Mouse (Mus musculus): ENCODE data around the gene Ptpdc1. TPM values are rescaled to one million over a fixed set of nuclear protein-coding genes. Genes with fewer than 3 reads are reported as not detected.

Ptpdc1 gene
- polyA plus RNA-seq, 1 experiment from 2014 or later, result 13.7 TPM

GRCm38 (mm10) chr13:48603296-48603695 is 22.2 kb downstream of the Ptpdc1 start:
- no peak for DNase-seq
- Histone ChIP-seq H3K27me3 (ENCODE audit: insufficient read depth, low read length) (no peaks in the 10 kb centered on the region), H3K4me1 (ENCODE audit: insufficient read depth) (no peaks in the 10 kb centered on the region; the same call in 1 of the 2 replicates), H3K36me3 (ENCODE audit: insufficient read depth) (no peaks in the 10 kb centered on the region), H3K4me2 (no peak overlapping the region), H3K27ac (ENCODE audit: low read depth) (no peak overlapping the region), H3K9ac (no peak overlapping the region), H3K9me3 (ENCODE audit: low read depth, low read length) (no peaks in the 10 kb centered on the region), H3K4me3 (ENCODE audit: low read depth, low read length) (no peak overlapping the region)
- 79% methylated on average over 3 of the region's 3 CpGs for WGBS
- no peak for ATAC-seq (ENCODE audit: insufficient read depth)
- TF ChIP-seq CTCF (IDR thresholded peaks at IDR 0.05; ENCODE audit: low read depth), result no peak

- 68% methylated on average over 7 of the region's 7 CpGs for WGBS
- H3K27me3 ChIP-seq (ENCODE audit: insufficient read depth, low read length), result no peaks in the 10 kb centered on the region
- peaks cover 20% of the 10 kb centered on the region; the same call in 1 of the 2 replicates for H3K36me3 ChIP-seq (ENCODE audit: insufficient read depth)
- H3K4me3 ChIP-seq (ENCODE audit: low read depth, low read length), result no peak overlapping the region
- DNase-seq (no peak), ATAC-seq (ENCODE audit: insufficient read depth) (no peak)
- no peaks in the 10 kb centered on the region for H3K4me1 ChIP-seq (ENCODE audit: insufficient read depth)
- TF ChIP-seq CTCF (IDR thresholded peaks at IDR 0.05; ENCODE audit: low read depth), result no peak
- no peaks in the 10 kb centered on the region for H3K9me3 ChIP-seq (ENCODE audit: low read depth, low read length)
- H3K9ac ChIP-seq, result no peak overlapping the region
- no peak overlapping the region for H3K27ac ChIP-seq (ENCODE audit: low read depth)
- H3K4me2 ChIP-seq, result no peak overlapping the region
Measured at GRCm38 (mm10) chr13:48594605-48595004, 30.9 kb downstream of the Ptpdc1 start.

- 79% methylated on average over 10 of the region's 10 CpGs for WGBS
- no peak for TF ChIP-seq CTCF (IDR thresholded peaks at IDR 0.05; ENCODE audit: low read depth)
- H3K9me3 ChIP-seq (ENCODE audit: low read depth, low read length), result no peaks in the 10 kb centered on the region
- no peaks in the 10 kb centered on the region for H3K27me3 ChIP-seq (ENCODE audit: insufficient read depth, low read length)
- no peak overlapping the region for H3K4me2 ChIP-seq
- DNase-seq (no peak), ATAC-seq (ENCODE audit: insufficient read depth) (no peak)
- no peaks in the 10 kb centered on the region for H3K4me1 ChIP-seq (ENCODE audit: insufficient read depth)
- peaks cover 21% of the 10 kb centered on the region; the same call in 1 of the 2 replicates for H3K36me3 ChIP-seq (ENCODE audit: insufficient read depth)
- H3K27ac ChIP-seq (ENCODE audit: low read depth), result no peak overlapping the region
- H3K4me3 ChIP-seq (ENCODE audit: low read depth, low read length), result no peak overlapping the region
- no peak overlapping the region for H3K9ac ChIP-seq
Measured at GRCm38 (mm10) chr13:48594031-48594430, 31.4 kb downstream of the Ptpdc1 start.

GRCm38 (mm10) chr13:48593181-48593580 is 32.3 kb downstream of the Ptpdc1 start:
- Histone ChIP-seq H3K27ac (ENCODE audit: low read depth) (no peak overlapping the region), H3K4me1 (ENCODE audit: insufficient read depth) (no peaks in the 10 kb centered on the region), H3K36me3 (ENCODE audit: insufficient read depth) (peaks cover 21% of the 10 kb centered on the region; the same call in 1 of the 2 replicates), H3K4me3 (ENCODE audit: low read depth, low read length) (no peak overlapping the region), H3K9ac (no peak overlapping the region), H3K27me3 (ENCODE audit: insufficient read depth, low read length) (no peaks in the 10 kb centered on the region), H3K4me2 (no peak overlapping the region), H3K9me3 (ENCODE audit: low read depth, low read length) (no peaks in the 10 kb centered on the region)
- TF ChIP-seq CTCF (IDR thresholded peaks at IDR 0.05; ENCODE audit: low read depth), result no peak
- 45% methylated on average over 15 of the region's 15 CpGs for WGBS
- DNase-seq, result peak; percentile 38
- no peak for ATAC-seq (ENCODE audit: insufficient read depth)

DNA sequence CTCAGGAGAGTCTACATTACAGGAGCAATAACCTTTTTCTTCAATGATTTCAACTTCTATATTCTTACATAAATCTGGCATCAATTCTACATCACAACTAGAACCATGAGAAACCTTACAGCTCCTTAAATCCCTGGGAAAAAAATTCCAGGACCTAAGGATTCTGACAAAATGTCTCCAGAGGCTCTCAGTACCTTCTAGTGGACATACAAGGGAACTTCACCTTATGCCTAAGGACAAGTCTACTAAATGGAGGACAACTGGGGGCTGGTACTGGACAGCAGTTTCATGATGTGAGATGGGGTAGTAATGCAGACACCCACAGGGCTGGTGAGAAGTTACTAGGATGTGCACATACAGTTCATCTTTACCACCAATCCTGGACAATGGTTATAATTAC is 34.7 kb downstream of the Ptpdc1 start:
- H3K27me3 ChIP-seq (ENCODE audit: insufficient read depth, low read length), result no peaks in the 10 kb centered on the region
- H3K27ac ChIP-seq (ENCODE audit: low read depth), result no peak overlapping the region
- H3K36me3 ChIP-seq (ENCODE audit: insufficient read depth), result peaks cover 24% of the 10 kb centered on the region; the same call in 1 of the 2 replicates
- no peaks in the 10 kb centered on the region for H3K4me1 ChIP-seq (ENCODE audit: insufficient read depth)
- DNase-seq, result peak; percentile 37
- TF ChIP-seq CTCF (IDR thresholded peaks at IDR 0.05; ENCODE audit: low read depth), result peak; percentile 55
- no peak for ATAC-seq (ENCODE audit: insufficient read depth)
- H3K9me3 ChIP-seq (ENCODE audit: low read depth, low read length), result no peaks in the 10 kb centered on the region
- H3K9ac ChIP-seq, result no peak overlapping the region
- H3K4me3 ChIP-seq (ENCODE audit: low read depth, low read length), result no peak overlapping the region
- H3K4me2 ChIP-seq, result no peak overlapping the region

GRCm38 (mm10) chr13:48587354-48587753 is 38.1 kb downstream of the Ptpdc1 start:
- H3K9me3 ChIP-seq (ENCODE audit: low read depth, low read length), result no peaks in the 10 kb centered on the region
- peak; percentile 21; the same call in 1 of the 2 replicates for ATAC-seq (ENCODE audit: insufficient read depth)
- H3K27me3 ChIP-seq (ENCODE audit: insufficient read depth, low read length), result no peaks in the 10 kb centered on the region
- peak; percentile 37 for DNase-seq
- no peaks in the 10 kb centered on the region for H3K4me1 ChIP-seq (ENCODE audit: insufficient read depth)
- no peak overlapping the region for H3K4me3 ChIP-seq (ENCODE audit: low read depth, low read length)
- H3K27ac ChIP-seq (ENCODE audit: low read depth), result no peak overlapping the region
- no peak for TF ChIP-seq CTCF (IDR thresholded peaks at IDR 0.05; ENCODE audit: low read depth)
- no peak overlapping the region for H3K9ac ChIP-seq
- WGBS, result 56% methylated on average over 11 of the region's 11 CpGs
- H3K4me2 ChIP-seq, result no peak overlapping the region
- peaks cover 31% of the 10 kb centered on the region; the same call in 1 of the 2 replicates for H3K36me3 ChIP-seq (ENCODE audit: insufficient read depth)

DNA sequence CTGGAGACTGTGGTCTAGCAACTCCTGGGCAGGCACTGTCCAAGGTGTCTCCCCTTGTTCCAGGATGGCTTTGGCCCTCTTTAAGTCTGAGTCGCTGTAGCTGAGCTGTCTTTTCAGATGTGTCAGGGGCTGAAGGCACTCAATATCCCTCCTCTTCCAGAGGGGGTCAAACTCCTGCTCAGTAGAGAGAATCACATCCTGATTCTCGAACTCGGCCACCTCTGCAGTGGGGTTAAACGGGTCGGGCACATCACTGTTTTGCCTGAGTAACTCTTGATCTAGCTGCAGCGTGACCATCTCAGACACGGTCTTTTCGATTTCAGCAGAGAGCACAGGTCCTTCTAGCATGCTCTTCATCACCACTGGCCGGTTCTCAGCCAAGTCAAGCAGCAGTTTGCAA is 39.0 kb downstream of the Ptpdc1 start:
- Histone ChIP-seq H3K9ac (no peak overlapping the region), H3K27me3 (ENCODE audit: insufficient read depth, low read length) (no peaks in the 10 kb centered on the region), H3K4me2 (no peak overlapping the region), H3K9me3 (ENCODE audit: low read depth, low read length) (no peaks in the 10 kb centered on the region), H3K4me1 (ENCODE audit: insufficient read depth) (no peaks in the 10 kb centered on the region), H3K4me3 (ENCODE audit: low read depth, low read length) (no peak overlapping the region), H3K27ac (ENCODE audit: low read depth) (no peak overlapping the region), H3K36me3 (ENCODE audit: insufficient read depth) (peaks cover 27% of the 10 kb centered on the region; the same call in 1 of the 2 replicates)
- DNase-seq, result no peak
- WGBS, result 87% methylated on average over 9 of the region's 9 CpGs
- ATAC-seq (ENCODE audit: insufficient read depth), result no peak
- no peak for TF ChIP-seq CTCF (IDR thresholded peaks at IDR 0.05; ENCODE audit: low read depth)

GRCm38 (mm10) chr13:48585786-48586185 is 39.7 kb downstream of the Ptpdc1 start:
- Histone ChIP-seq H3K27me3 (ENCODE audit: insufficient read depth, low read length) (no peaks in the 10 kb centered on the region), H3K36me3 (ENCODE audit: insufficient read depth) (peaks cover 23% of the 10 kb centered on the region; the same call in 1 of the 2 replicates)
- no peak for TF ChIP-seq CTCF (IDR thresholded peaks at IDR 0.05; ENCODE audit: low read depth)

More at GRCm38 (mm10) chr13:48585786-48586185, 39.7 kb downstream of the Ptpdc1 start:
- 79% methylated on average over 7 of the region's 7 CpGs for WGBS
- no peak for ATAC-seq (ENCODE audit: insufficient read depth)
- Histone ChIP-seq H3K9ac (no peak overlapping the region), H3K27ac (ENCODE audit: low read depth) (no peak overlapping the region), H3K4me2 (no peak overlapping the region), H3K4me3 (ENCODE audit: low read depth, low read length) (no peak overlapping the region), H3K4me1 (ENCODE audit: insufficient read depth) (no peaks in the 10 kb centered on the region), H3K9me3 (ENCODE audit: low read depth, low read length) (no peaks in the 10 kb centered on the region)
- DNase-seq, result no peak

All from lung, embryonic 14.5 days (tissue).